Mouse (Mus musculus) intestine, embryonic 15.5 days (tissue): ENCODE data around the gene Pigr. TPM values are rescaled to one million over a fixed set of nuclear protein-coding genes. Genes with fewer than 3 reads are reported as not detected.

Experiments used
- ATAC-seq: fragments of 200-750 bp; cut with Nextera tagmentation; 2 replicates; pipeline ENCODE4 v1.8.0; 2017; ENCODE audit warnings: moderate TSS enrichment, moderate library complexity
- H3K27ac ChIP-seq: fragments of 300-500 bp; sonication (generic); 2 replicates; pipeline ENCODE4 v1.5.1; 2015; ENCODE audit warnings: mild to moderate bottlenecking, inconsistent platforms
- H3K27me3 ChIP-seq: fragments of 300-500 bp; sonication (generic); replicated peaks from 2 replicates; pipeline ENCODE4 v1.6.1; 2015; ENCODE audit warnings: inconsistent platforms
- H3K36me3 ChIP-seq: fragments of 300-500 bp; sonication (generic); 2 replicates; pipeline ENCODE4 v1.6.1; 2015; ENCODE audit warnings: inconsistent platforms
- H3K4me1 ChIP-seq: fragments of 300-500 bp; sonication (generic); replicated peaks from 2 replicates; pipeline ENCODE4 v1.6.1; 2015; ENCODE audit warnings: inconsistent platforms
- H3K4me2 ChIP-seq: fragments of 300-500 bp; sonication (generic); replicated peaks from 2 replicates; pipeline ENCODE4 v1.6.1; 2015; ENCODE audit warnings: mild to moderate bottlenecking, inconsistent platforms
- H3K4me3 ChIP-seq: fragments of 300-500 bp; sonication (generic); replicated peaks from 2 replicates; pipeline ENCODE4 v1.5.1; 2015; ENCODE audit warnings: inconsistent platforms
- H3K9ac ChIP-seq: fragments of 300-500 bp; sonication (generic); 2 replicates; pipeline ENCODE4 v1.6.1; 2015; ENCODE audit warnings: inconsistent platforms
- H3K9me3 ChIP-seq: fragments of 300-500 bp; sonication (generic); 2 replicates; pipeline ENCODE4 v1.6.1; 2016; ENCODE audit warnings: inconsistent platforms
- WGBS: fragments of 180-500 bp; shearing (Covaris S2); methylation state at CpG from one replicate; pipeline ENCODE4 v1.1.7; 2015; 5-methylcytosine and 5-hydroxymethylcytosine counted together
- polyA plus RNA-seq: library from polyadenylated mRNA; unstranded; fragments of >200 nt; fragmentation: Nextera tagmentation; extraction: Ambion mirVana; gene quantifications from 2 replicates; pipeline ENCODE4 v1.2.1, GENCODE M21; 2015

Pigr gene
- polyA plus RNA-seq, 1 experiment from 2014 or later: 0.96 TPM

GRCm38 (mm10) chr1:130835161-130835936, 8.9 kb downstream of the Pigr start:
- Histone ChIP-seq H3K27me3 (no peaks in the 10 kb centered on the region), H3K36me3 (no peaks in the 10 kb centered on the region), H3K9ac (no peak overlapping the region), H3K27ac (no peak overlapping the region), H3K4me1 (peaks cover 3% of the 10 kb centered on the region; the same call in 1 of the 2 replicates), H3K4me2 (no peak overlapping the region), H3K9me3 (no peaks in the 10 kb centered on the region), H3K4me3 (no peak overlapping the region)
- ATAC-seq: no peak
- WGBS: 71% methylated on average over 6 of the region's 6 CpGs

DNA sequence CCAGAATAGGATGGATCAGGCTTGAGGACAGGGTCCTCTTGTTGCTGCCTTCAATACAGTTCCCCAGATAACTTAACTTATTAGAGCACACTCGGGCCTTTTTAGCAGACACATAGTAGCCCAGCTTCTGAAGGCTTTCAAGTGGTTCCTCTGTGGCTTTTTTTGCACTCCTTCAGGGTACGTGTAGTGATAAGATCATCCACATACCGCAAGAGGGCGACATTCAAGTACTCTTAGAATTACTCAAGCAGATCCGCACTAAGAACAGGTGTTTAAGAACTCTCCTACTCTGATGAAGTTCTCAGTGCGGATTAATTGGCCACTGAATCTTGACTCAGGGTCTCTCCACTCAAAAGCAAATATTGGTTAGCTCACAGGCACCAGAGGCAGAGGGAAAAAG, 11.8 kb downstream of the Pigr start:
- no peak overlapping the region for H3K27ac ChIP-seq
- no peaks in the 10 kb centered on the region for H3K9me3 ChIP-seq
- no peaks in the 10 kb centered on the region for H3K36me3 ChIP-seq
- no peak overlapping the region for H3K4me3 ChIP-seq
- H3K4me2 ChIP-seq: no peak overlapping the region
- H3K4me1 ChIP-seq: peaks cover 6% of the 10 kb centered on the region; the same call in 1 of the 2 replicates
- 61% methylated on average over 6 of the region's 6 CpGs for WGBS
- no peak overlapping the region for H3K9ac ChIP-seq
- no peaks in the 10 kb centered on the region for H3K27me3 ChIP-seq
- ATAC-seq: no peak

GRCm38 (mm10) chr1:130840599-130841379, 14.3 kb downstream of the Pigr start:
- Histone ChIP-seq H3K4me3 (no peak overlapping the region), H3K4me2 (peak overlapping the region; percentile 20; the same call in 1 of the 2 replicates), H3K36me3 (no peaks in the 10 kb centered on the region), H3K27me3 (no peaks in the 10 kb centered on the region), H3K4me1 (0 out of 2 replicates have a peak, but pooled peaks cover 3% of the 10 kb centered on the region), H3K9ac (no peak overlapping the region), H3K9me3 (no peaks in the 10 kb centered on the region), H3K27ac (peak overlapping the region; percentile 77)
- WGBS: 17% methylated on average over 8 of the region's 8 CpGs
- peak; percentile 87 for ATAC-seq

GRCm38 (mm10) chr1:130841621-130842020, 15.1 kb downstream of the Pigr start:
- no peaks in the 10 kb centered on the region for H3K36me3 ChIP-seq
- WGBS: 71% methylated on average over 7 of the region's 7 CpGs
- H3K4me3 ChIP-seq: no peak overlapping the region
- H3K9ac ChIP-seq: no peak overlapping the region
- H3K27ac ChIP-seq: peak overlapping the region; percentile 6; the same call in 1 of the 2 replicates
- H3K4me1 ChIP-seq: 0 out of 2 replicates have a peak, but pooled peaks cover 3% of the 10 kb centered on the region
- H3K4me2 ChIP-seq: no peak overlapping the region
- H3K9me3 ChIP-seq: no peaks in the 10 kb centered on the region
- no peaks in the 10 kb centered on the region for H3K27me3 ChIP-seq
- no peak for ATAC-seq

GRCm38 (mm10) chr1:130844516-130844915, 18.0 kb downstream of the Pigr start:
- Histone ChIP-seq H3K4me1 (0 out of 2 replicates have a peak, but pooled peaks cover 3% of the 10 kb centered on the region), H3K27me3 (no peaks in the 10 kb centered on the region), H3K9ac (no peak overlapping the region), H3K27ac (no peak overlapping the region), H3K36me3 (no peaks in the 10 kb centered on the region), H3K4me3 (no peak overlapping the region), H3K9me3 (no peaks in the 10 kb centered on the region), H3K4me2 (no peak overlapping the region)
- WGBS: 83% methylated on average over 7 of the region's 7 CpGs
- no peak for ATAC-seq

GRCm38 (mm10) chr1:130849530-130850214, 23.2 kb downstream of the Pigr start:
- WGBS: 90% methylated on average over 10 of the region's 10 CpGs
- Histone ChIP-seq H3K4me2 (no peak overlapping the region), H3K27me3 (no peaks in the 10 kb centered on the region), H3K27ac (no peak overlapping the region), H3K36me3 (no peaks in the 10 kb centered on the region), H3K9me3 (no peaks in the 10 kb centered on the region), H3K4me3 (no peak overlapping the region), H3K4me1 (peaks cover 3% of the 10 kb centered on the region; the same call in 1 of the 2 replicates), H3K9ac (no peak overlapping the region)
- no peak for ATAC-seq

DNA sequence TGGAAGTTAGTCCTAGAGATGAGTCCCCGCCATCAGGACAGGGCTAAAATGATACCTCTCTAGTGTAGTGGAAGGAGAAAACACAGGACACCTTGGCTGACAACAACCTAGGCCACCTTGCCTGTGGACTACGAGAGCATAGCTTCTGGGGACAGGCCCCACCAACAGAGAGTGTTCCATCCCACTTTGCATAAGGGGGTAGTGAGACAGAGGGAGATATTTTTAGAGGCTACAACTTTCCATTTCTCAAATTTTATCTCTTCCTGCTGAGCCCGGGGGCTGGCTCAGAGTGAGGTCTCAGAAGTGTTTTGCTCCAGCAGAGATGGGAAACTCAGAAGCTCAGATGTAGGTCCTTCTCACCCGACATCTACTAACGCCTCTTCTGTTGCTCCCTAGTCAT, 23.9 kb downstream of the Pigr start:
- H3K27me3 ChIP-seq: no peaks in the 10 kb centered on the region
- peaks cover 3% of the 10 kb centered on the region; the same call in 1 of the 2 replicates for H3K4me1 ChIP-seq
- H3K4me2 ChIP-seq: no peak overlapping the region
- H3K9ac ChIP-seq: no peak overlapping the region
- ATAC-seq: no peak
- no peak overlapping the region for H3K27ac ChIP-seq
- H3K9me3 ChIP-seq: no peaks in the 10 kb centered on the region
- H3K4me3 ChIP-seq: no peak overlapping the region
- no peaks in the 10 kb centered on the region for H3K36me3 ChIP-seq
- WGBS: 93% methylated on average over 5 of the region's 5 CpGs

DNA sequence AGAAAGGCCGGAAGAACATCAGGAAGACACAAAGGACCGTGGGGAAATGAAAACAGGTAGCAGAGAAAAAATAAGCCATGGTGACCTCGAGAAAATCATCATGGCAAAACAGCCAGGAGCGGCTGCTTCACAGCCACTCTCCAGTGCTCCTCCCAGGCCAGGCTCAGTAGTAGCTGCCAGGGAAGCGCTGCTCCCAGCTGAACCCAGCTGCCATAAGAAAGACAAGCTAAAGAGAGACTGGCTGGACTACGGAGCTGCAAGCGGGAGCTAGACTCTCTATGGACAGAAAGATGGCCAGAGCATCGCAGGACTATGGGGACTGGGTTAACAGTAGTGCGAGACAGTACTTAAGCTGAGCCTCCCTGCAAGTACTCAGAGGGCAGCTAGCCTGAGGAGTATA, 28.3 kb downstream of the Pigr start:
- peaks cover 3% of the 10 kb centered on the region; the same call in 1 of the 2 replicates for H3K4me1 ChIP-seq
- no peak overlapping the region for H3K4me2 ChIP-seq
- H3K27ac ChIP-seq: no peak overlapping the region
- H3K9me3 ChIP-seq: no peaks in the 10 kb centered on the region
- H3K4me3 ChIP-seq: no peak overlapping the region
- 71% methylated on average over 9 of the region's 9 CpGs for WGBS
- no peaks in the 10 kb centered on the region for H3K27me3 ChIP-seq
- H3K9ac ChIP-seq: no peak overlapping the region
- H3K36me3 ChIP-seq: no peaks in the 10 kb centered on the region
- 0 out of 2 replicates have a peak, but pooled peaks have one; percentile 51 for ATAC-seq

DNA sequence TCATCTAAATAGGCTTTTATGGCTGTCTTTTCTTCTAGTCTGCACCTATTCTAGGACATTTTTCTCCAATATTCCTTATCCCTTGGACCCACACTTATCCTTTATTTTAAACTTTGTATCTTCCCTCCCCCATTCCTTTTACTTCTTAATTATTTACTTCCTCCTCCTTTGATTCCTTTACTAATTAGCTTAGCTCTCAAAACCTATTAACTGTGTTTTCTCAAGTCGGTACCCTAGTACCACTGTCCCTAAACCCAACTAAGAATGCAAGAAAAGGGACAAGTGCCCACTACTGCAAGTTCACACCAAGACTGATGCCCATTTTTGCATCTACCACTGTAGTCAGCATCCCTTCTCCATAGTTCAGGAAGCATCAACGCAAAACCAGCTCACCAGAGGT, 29.2 kb downstream of the Pigr start:
- Histone ChIP-seq H3K27ac (no peak overlapping the region), H3K4me2 (no peak overlapping the region), H3K9me3 (no peaks in the 10 kb centered on the region), H3K27me3 (no peaks in the 10 kb centered on the region), H3K4me3 (no peak overlapping the region), H3K36me3 (no peaks in the 10 kb centered on the region), H3K4me1 (peaks cover 3% of the 10 kb centered on the region; the same call in 1 of the 2 replicates), H3K9ac (no peak overlapping the region)
- 84% methylated on average over 2 of the region's 2 CpGs for WGBS
- ATAC-seq: no peak

- Histone ChIP-seq H3K27me3 (no peaks in the 10 kb centered on the region), H3K9ac (no peak overlapping the region), H3K9me3 (no peaks in the 10 kb centered on the region), H3K4me3 (no peak overlapping the region), H3K27ac (no peak overlapping the region), H3K4me1 (peaks cover 3% of the 10 kb centered on the region; the same call in 1 of the 2 replicates), H3K36me3 (no peaks in the 10 kb centered on the region), H3K4me2 (no peak overlapping the region)
- WGBS: 75% methylated on average over 4 of the region's 4 CpGs
- no peak for ATAC-seq
These were observed 31.0 kb downstream of the Pigr start for GRCm38 (mm10) chr1:130857456-130857855.

DNA sequence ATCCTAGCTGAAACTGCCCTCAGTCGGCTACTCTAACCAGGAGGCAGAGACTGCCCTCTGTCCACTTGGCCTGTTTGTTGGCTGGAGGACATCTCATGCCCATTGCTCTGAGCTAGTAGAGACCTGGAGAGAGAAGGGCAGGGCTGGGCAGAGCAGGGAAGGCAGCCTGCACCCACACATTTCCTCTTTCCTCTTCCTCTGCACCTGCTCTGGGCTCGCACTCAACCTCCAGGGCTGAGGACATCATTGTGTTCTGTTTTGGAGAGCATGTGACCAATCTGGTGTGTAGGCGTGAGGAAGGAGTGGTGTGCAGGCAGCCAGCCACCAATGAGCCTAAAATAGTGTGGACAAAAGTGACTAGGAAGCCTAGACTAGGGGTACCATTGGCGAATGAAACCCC, 37.8 kb downstream of the Pigr start:
- WGBS: 77% methylated on average over 4 of the region's 4 CpGs
- Histone ChIP-seq H3K4me3 (no peak overlapping the region), H3K9me3 (no peaks in the 10 kb centered on the region), H3K27me3 (no peaks in the 10 kb centered on the region), H3K4me2 (no peak overlapping the region), H3K27ac (no peak overlapping the region), H3K4me1 (no peaks in the 10 kb centered on the region), H3K36me3 (no peaks in the 10 kb centered on the region), H3K9ac (no peak overlapping the region)
- ATAC-seq: no peak

DNA sequence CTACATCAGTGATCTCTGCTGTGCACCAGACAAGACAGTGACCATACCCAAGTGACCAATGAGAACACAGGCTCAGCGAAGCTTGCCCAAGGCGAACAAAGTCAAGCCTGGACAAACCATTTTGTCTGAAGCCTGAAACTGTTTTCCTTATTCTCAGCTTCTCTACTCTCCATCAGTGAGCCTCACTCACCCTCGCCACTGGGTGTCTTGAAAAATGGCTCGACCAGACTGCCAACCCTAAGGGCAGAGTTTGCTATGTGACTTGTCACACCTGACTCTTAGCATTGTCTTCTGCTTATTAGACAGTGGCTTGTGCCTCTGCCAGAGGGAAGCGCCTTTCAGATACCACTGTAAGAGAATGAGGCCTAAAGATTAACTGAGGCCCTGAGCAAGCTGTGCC, 38.3 kb downstream of the Pigr start:
- 91% methylated on average over 5 of the region's 5 CpGs for WGBS

More for the DNA sequence above, 38.3 kb downstream of the Pigr start:
- H3K4me1 ChIP-seq: no peaks in the 10 kb centered on the region
- no peak overlapping the region for H3K9ac ChIP-seq
- H3K9me3 ChIP-seq: no peaks in the 10 kb centered on the region
- no peak overlapping the region for H3K4me3 ChIP-seq
- no peaks in the 10 kb centered on the region for H3K27me3 ChIP-seq
- H3K27ac ChIP-seq: no peak overlapping the region
- no peak overlapping the region for H3K4me2 ChIP-seq
- ATAC-seq: no peak
- no peaks in the 10 kb centered on the region for H3K36me3 ChIP-seq
